Mouse (Mus musculus): ENCODE measurements around the gene R3hdml. TPM values are rescaled to one million over a fixed set of nuclear protein-coding genes. Genes with fewer than 3 reads are reported as not detected.

Gene R3hdml
- total and polyA plus RNA-seq, 3 experiments, result not detected

- Histone ChIP-seq H3K9me3 (replicated peaks; ENCODE audit: insufficient read depth, low read length) (no peaks in the 10 kb centered on the region), H3K79me2 (ENCODE audit: control insufficient read depth, insufficient read depth, low read length, poor library complexity) (no peaks in the 10 kb centered on the region), H3K27me3 (ENCODE audit: control insufficient read depth in 1 of 2, insufficient read depth in 2 of 2, low read length in 2 of 2) (no peaks in the 10 kb centered on the region), H3K9ac (ENCODE audit: control insufficient read depth, low read depth, low read length, poor library complexity, severe bottlenecking) (no peak overlapping the region), H3K27ac (ENCODE audit: control insufficient read depth, low read depth, low read length) (no peak overlapping the region), H3K36me3 (ENCODE audit: control insufficient read depth in 1 of 2, insufficient read depth in 2 of 2, low read length in 2 of 2) (peaks cover 0 to 3% of the 10 kb centered on the region in 2 experiments; a peak in 2 of 4 replicates), H3K4me3 (ENCODE audit: control insufficient read depth in 1 of 2, insufficient read depth in 1 of 2, low read depth in 2 of 2, low read length in 2 of 2) (no peak overlapping the region), H3K4me1 (ENCODE audit: control insufficient read depth in 1 of 2, insufficient read depth in 2 of 2, low read length in 2 of 2) (peaks cover 0 to 17% of the 10 kb centered on the region in 2 experiments; a peak in 2 of 4 replicates)
- TF ChIP-seq MYB (IDR thresholded peaks at IDR 0.05; ENCODE audit: low read depth, low read length), result no peak
- no peak for TF ChIP-seq POLR2A (IDR thresholded peaks at IDR 0.05; ENCODE audit: control insufficient read depth in 1 of 2, insufficient read depth in 1 of 2, low read depth in 1 of 2, low read length in 2 of 2, poor library complexity in 1 of 2)
- no peak for TF ChIP-seq KAT2A (conservative IDR thresholded peaks at IDR 0.05; ENCODE audit: low read depth, low read length)
- no peak for TF ChIP-seq ELF1 (IDR thresholded peaks at IDR 0.05; ENCODE audit: low read depth, low read length)
- TF ChIP-seq SMC3 (IDR thresholded peaks at IDR 0.05; ENCODE audit: low read depth, low read length), result no peak
- DNase-seq (ENCODE audit: low read depth, low spot score), result no peak
Measured at GRCm38 (mm10) chr2:163462801-163463200, 29.3 kb upstream of the R3hdml start.

GRCm38 (mm10) chr2:163463251-163463769, 28.8 kb upstream of the R3hdml start:
- H3K36me3 ChIP-seq (ENCODE audit: control insufficient read depth in 1 of 2, insufficient read depth in 2 of 2, low read length in 2 of 2), result peaks cover 0 to 3% of the 10 kb centered on the region in 2 experiments; a peak in 2 of 4 replicates
- no peak overlapping the region for H3K4me3 ChIP-seq (ENCODE audit: control insufficient read depth in 1 of 2, insufficient read depth in 1 of 2, low read depth in 2 of 2, low read length in 2 of 2)
- DNase-seq (ENCODE audit: low read depth, low spot score), result no peak
- no peak overlapping the region for H3K9ac ChIP-seq (ENCODE audit: control insufficient read depth, low read depth, low read length, poor library complexity, severe bottlenecking)
- peaks cover 0 to 12% of the 10 kb centered on the region in 2 experiments; a peak in 2 of 4 replicates for H3K4me1 ChIP-seq (ENCODE audit: control insufficient read depth in 1 of 2, insufficient read depth in 2 of 2, low read length in 2 of 2)
- TF ChIP-seq POLR2AphosphoS2 (IDR thresholded peaks at IDR 0.05; ENCODE audit: low read length), result no peak
- H3K79me2 ChIP-seq (ENCODE audit: control insufficient read depth, insufficient read depth, low read length, poor library complexity), result no peaks in the 10 kb centered on the region
- no peak overlapping the region for H3K27ac ChIP-seq (ENCODE audit: control insufficient read depth, low read depth, low read length)
- H3K9me3 ChIP-seq (replicated peaks; ENCODE audit: insufficient read depth, low read length), result no peaks in the 10 kb centered on the region
- no peaks in the 10 kb centered on the region for H3K27me3 ChIP-seq (ENCODE audit: control insufficient read depth in 1 of 2, insufficient read depth in 2 of 2, low read length in 2 of 2)

- peaks cover 0 to 5% of the 10 kb centered on the region in 2 experiments; a peak in 2 of 4 replicates for H3K4me1 ChIP-seq (ENCODE audit: control insufficient read depth in 1 of 2, insufficient read depth in 2 of 2, low read length in 2 of 2)
- no peak overlapping the region for H3K9ac ChIP-seq (ENCODE audit: control insufficient read depth, low read depth, low read length, poor library complexity, severe bottlenecking)
- H3K79me2 ChIP-seq (ENCODE audit: control insufficient read depth, insufficient read depth, low read length, poor library complexity), result no peaks in the 10 kb centered on the region
- no peaks in the 10 kb centered on the region for H3K36me3 ChIP-seq (ENCODE audit: control insufficient read depth in 1 of 2, insufficient read depth in 2 of 2, low read length in 2 of 2)
- H3K4me3 ChIP-seq (ENCODE audit: control insufficient read depth in 1 of 2, insufficient read depth in 1 of 2, low read depth in 2 of 2, low read length in 2 of 2), result no peak overlapping the region
- DNase-seq (ENCODE audit: low read depth, low spot score), result no peak
- no peak for TF ChIP-seq ELF1 (IDR thresholded peaks at IDR 0.05; ENCODE audit: low read depth, low read length)
- TF ChIP-seq POLR2AphosphoS2 (IDR thresholded peaks at IDR 0.05; ENCODE audit: low read length), result no peak
- TF ChIP-seq MEF2A (IDR thresholded peaks at IDR 0.05; ENCODE audit: extremely low read depth, insufficient replicate concordance, low read depth, low read length, poor library complexity, severe bottlenecking), result no peak
- no peak for TF ChIP-seq MAFK (IDR thresholded peaks at IDR 0.05; ENCODE audit: borderline replicate concordance, low read depth, low read length)
- TF ChIP-seq RCOR1 (IDR thresholded peaks at IDR 0.05; ENCODE audit: low read depth, low read length), result no peak
- no peak for TF ChIP-seq TCF12 (IDR thresholded peaks at IDR 0.05; ENCODE audit: low read depth, low read length)
- no peak for TF ChIP-seq RAD21 (IDR thresholded peaks at IDR 0.05; ENCODE audit: low read depth, low read length)
- TF ChIP-seq KAT2A (conservative IDR thresholded peaks at IDR 0.05; ENCODE audit: low read depth, low read length), result no peak
- TF ChIP-seq E2F4 (IDR thresholded peaks at IDR 0.05; ENCODE audit: borderline replicate concordance, low read depth, low read length), result no peak
- TF ChIP-seq MYB (IDR thresholded peaks at IDR 0.05; ENCODE audit: low read depth, low read length), result no peak
- TF ChIP-seq MAX (IDR thresholded peaks at IDR 0.05; ENCODE audit: low read length), result no peak
- TF ChIP-seq USF2 (IDR thresholded peaks at IDR 0.05; ENCODE audit: borderline replicate concordance in 1 of 2, insufficient read depth in 1 of 2, low read depth in 1 of 2, low read length in 2 of 2), result no peak
- TF ChIP-seq ZKSCAN1 (IDR thresholded peaks at IDR 0.05; ENCODE audit: low read depth, low read length), result no peak
- TF ChIP-seq POLR2A (IDR thresholded peaks at IDR 0.05; ENCODE audit: control insufficient read depth in 1 of 2, insufficient read depth in 1 of 2, low read depth in 1 of 2, low read length in 2 of 2, poor library complexity in 1 of 2), result no peak
- TF ChIP-seq NELFE (IDR thresholded peaks at IDR 0.05; ENCODE audit: low read depth, low read length), result no peak
- no peak for TF ChIP-seq ZC3H11A (IDR thresholded peaks at IDR 0.05; ENCODE audit: low read depth, low read length)
- no peak overlapping the region for H3K27ac ChIP-seq (ENCODE audit: control insufficient read depth, low read depth, low read length)
- H3K27me3 ChIP-seq (ENCODE audit: control insufficient read depth in 1 of 2, insufficient read depth in 2 of 2, low read length in 2 of 2), result no peaks in the 10 kb centered on the region
- H3K9me3 ChIP-seq (replicated peaks; ENCODE audit: insufficient read depth, low read length), result no peaks in the 10 kb centered on the region
Measured at GRCm38 (mm10) chr2:163463998-163464397, 28.1 kb upstream of the R3hdml start.
